In genomic region chr19:16022178-16022577, GRCm38 (mm10) we compare ENCODE assay signal across 16 mouse cellular contexts. TPM values are rescaled to one million over a fixed set of nuclear protein-coding genes. Genes with fewer than 3 reads are reported as not detected.
DNase-seq lines count a peak whose midpoint lies in the region; ATAC-seq and TF ChIP-seq lines count a peak whose summit lies in the region.
"Had no signal": no experiment of that assay in that cellular context is flagged by ENCODE, and none has a peak within 500 bp of the region (broad histone marks: within the 10 kb centered on the region; RNA-seq: fewer than 3 reads in every experiment).

No protein-coding gene starts in this region.

- no peaks in the 10 kb centered on the region for H3K36me3 ChIP-seq in intestine, embryonic 16.5 days (ENCODE audit: control insufficient read depth, insufficient read depth, low read length)
- H3K36me3 ChIP-seq in intestine, postnatal 0 days (ENCODE audit: control insufficient read depth, insufficient read depth): no peaks in the 10 kb centered on the region
- H3K36me3 ChIP-seq in neural tube, embryonic 13.5 days: no peaks in the 10 kb centered on the region
- no peaks in the 10 kb centered on the region for H3K36me3 ChIP-seq in kidney, postnatal 0 days (ENCODE audit: insufficient read depth, low read length)
- H3K36me3 ChIP-seq: forebrain, embryonic 15.5 days; heart, embryonic 15.5 days; hindbrain, embryonic 10.5 days; lung, embryonic 15.5 days had no signal

- intact Hi-C loops in gastrocnemius, postnatal 36 days (cut with DNase I): no loop called here

- TF ChIP-seq CTCF in intestine, postnatal 0 days (IDR thresholded peaks at IDR 0.05; ENCODE audit: low read depth): no peak
- no peak for TF ChIP-seq CTCF in kidney, postnatal 0 days (IDR thresholded peaks at IDR 0.05; ENCODE audit: low read depth)

- no peak overlapping the region for H3K4me3 ChIP-seq in intestine, embryonic 16.5 days (ENCODE audit: low read length)
- no peak overlapping the region for H3K4me3 ChIP-seq in intestine, postnatal 0 days (ENCODE audit: low read depth, low read length)
- H3K4me3 ChIP-seq in neural tube, embryonic 13.5 days: no peak overlapping the region
- no peak overlapping the region for H3K4me3 ChIP-seq in kidney, postnatal 0 days (replicated peaks; ENCODE audit: low read depth, low read length)
- H3K4me3 ChIP-seq: forebrain, embryonic 15.5 days; heart, embryonic 15.5 days; hindbrain, embryonic 10.5 days; lung, embryonic 15.5 days had no signal

- H3K4me1 ChIP-seq in intestine, embryonic 16.5 days (ENCODE audit: control insufficient read depth, insufficient read depth, low read length): no peaks in the 10 kb centered on the region
- no peaks in the 10 kb centered on the region for H3K4me1 ChIP-seq in intestine, postnatal 0 days (replicated peaks; ENCODE audit: control insufficient read depth, insufficient read depth, low read length)
- 0 out of 2 replicates have a peak, but pooled peaks cover 4% of the 10 kb centered on the region for H3K4me1 ChIP-seq in neural tube, embryonic 13.5 days (replicated peaks)
- H3K4me1 ChIP-seq in kidney, postnatal 0 days (replicated peaks; ENCODE audit: insufficient read depth, low read length): no peaks in the 10 kb centered on the region
- H3K4me1 ChIP-seq: forebrain, embryonic 15.5 days; heart, embryonic 15.5 days; lung, embryonic 15.5 days had no signal

- 52% methylated on average over 10 of the region's 10 CpGs for WGBS in intestine, embryonic 16.5 days
- WGBS in intestine, postnatal 0 days: 61% methylated on average over 10 of the region's 10 CpGs
- 75% methylated on average over 10 of the region's 10 CpGs for WGBS in neural tube, embryonic 13.5 days
- WGBS in kidney, postnatal 0 days: 24% methylated on average over 10 of the region's 10 CpGs

- no peak for DNase-seq in neural tube, embryonic 10.5 days (ENCODE audit: extremely low spot score, low spot score)
- peak; percentile 85 for DNase-seq in kidney, postnatal 0 days (ENCODE audit: low spot score)
- no peak for DNase-seq in urinary bladder, postnatal 4 days (ENCODE audit: low spot score in 2 of 2)
- DNase-seq in gastrocnemius, postnatal 36 days: no peak
- DNase-seq: cerebellum, adult 8-10 months; embryo, embryonic 11 days; midbrain, embryonic 14.5 days; spleen, adult 18-20 months had no signal

- H3K9ac ChIP-seq in intestine, embryonic 16.5 days (ENCODE audit: low read depth, low read length): no peak overlapping the region
- H3K9ac ChIP-seq in intestine, postnatal 0 days (ENCODE audit: low read depth, low read length): no peak overlapping the region
- no peak overlapping the region for H3K9ac ChIP-seq in neural tube, embryonic 13.5 days
- H3K9ac ChIP-seq in kidney, postnatal 0 days (ENCODE audit: low read depth, low read length): no peak overlapping the region
- H3K9ac ChIP-seq: forebrain, embryonic 15.5 days; heart, embryonic 15.5 days; lung, embryonic 15.5 days had no signal

- H3K27ac ChIP-seq in intestine, embryonic 16.5 days (ENCODE audit: low read length): peak overlapping the region; percentile 20; the same call in 1 of the 2 replicates
- no peak overlapping the region for H3K27ac ChIP-seq in intestine, postnatal 0 days (ENCODE audit: low read depth, low read length)
- no peak overlapping the region for H3K27ac ChIP-seq in neural tube, embryonic 13.5 days (replicated peaks)
- H3K27ac ChIP-seq in kidney, postnatal 0 days: peak overlapping the region; percentile 14; the same call in 1 of the 2 replicates
- H3K27ac ChIP-seq: forebrain, embryonic 15.5 days; heart, embryonic 15.5 days; hindbrain, embryonic 10.5 days; lung, embryonic 15.5 days had no signal

- no peak overlapping the region for H3K4me2 ChIP-seq in intestine, embryonic 16.5 days (ENCODE audit: low read depth, low read length)
- H3K4me2 ChIP-seq in intestine, postnatal 0 days (replicated peaks; ENCODE audit: low read depth): no peak overlapping the region
- no peak overlapping the region for H3K4me2 ChIP-seq in neural tube, embryonic 13.5 days
- H3K4me2 ChIP-seq in kidney, postnatal 0 days (ENCODE audit: low read length): peak overlapping the region; percentile 9; the same call in 1 of the 2 replicates
- H3K4me2 ChIP-seq: forebrain, embryonic 15.5 days; heart, embryonic 15.5 days; lung, embryonic 15.5 days had no signal

- H3K27me3 ChIP-seq in intestine, embryonic 16.5 days (replicated peaks; ENCODE audit: control insufficient read depth, insufficient read depth, low read length): no peaks in the 10 kb centered on the region
- no peaks in the 10 kb centered on the region for H3K27me3 ChIP-seq in intestine, postnatal 0 days (replicated peaks; ENCODE audit: control insufficient read depth, insufficient read depth, low read length)
- no peaks in the 10 kb centered on the region for H3K27me3 ChIP-seq in neural tube, embryonic 13.5 days
- no peaks in the 10 kb centered on the region for H3K27me3 ChIP-seq in kidney, postnatal 0 days (ENCODE audit: insufficient read depth, low read length)
- H3K27me3 ChIP-seq: forebrain, embryonic 15.5 days; heart, embryonic 15.5 days; lung, embryonic 15.5 days had no signal

- no peaks in the 10 kb centered on the region; the same call in 1 of the 2 replicates for H3K9me3 ChIP-seq in intestine, embryonic 16.5 days (ENCODE audit: control insufficient read depth, low read length)
- H3K9me3 ChIP-seq in intestine, postnatal 0 days (ENCODE audit: control insufficient read depth): 0 out of 2 replicates have a peak, but pooled peaks cover 3% of the 10 kb centered on the region
- H3K9me3 ChIP-seq in neural tube, embryonic 13.5 days: no peaks in the 10 kb centered on the region
- H3K9me3 ChIP-seq in kidney, postnatal 0 days (replicated peaks; ENCODE audit: low read length): no peaks in the 10 kb centered on the region
- H3K9me3 ChIP-seq: forebrain, embryonic 15.5 days; heart, embryonic 15.5 days; lung, embryonic 15.5 days had no signal

- no peak for ATAC-seq in intestine, embryonic 16.5 days
- ATAC-seq in intestine, postnatal 0 days: no peak
- ATAC-seq in neural tube, embryonic 13.5 days (ENCODE audit: low read depth): peak; percentile 15; the same call in 1 of the 2 replicates
- ATAC-seq in kidney, postnatal 0 days (replicated peaks; ENCODE audit: low FRiP score, low read depth): peak; percentile 78; the same call in 1 of the 2 replicates
- ATAC-seq: forebrain, embryonic 15.5 days; inflammation-experienced regulatory T-cells, adult 6 months had no signal

RNA-seq across cellular contexts. Expression of gene Cep78, which starts 37.4 kb away (rescaled TPM):
- 11.6 and 14.4 TPM in 2 replicates for polyA plus RNA-seq in intestine, embryonic 16.5 days (2015; fragmentation: Nextera tagmentation; extraction: Ambion mirVana)
- polyA plus RNA-seq in intestine, postnatal 0 days (2015; fragmentation: Nextera tagmentation; extraction: Ambion mirVana): 3.8 and 4.3 TPM in 2 replicates
- 40.6 and 42.3 TPM in 2 replicates for polyA plus RNA-seq in neural tube, embryonic 13.5 days (2015; fragmentation: Nextera tagmentation; extraction: Ambion mirVana)
- 15.3 and 16.9 TPM in 2 replicates for polyA plus RNA-seq in kidney, postnatal 0 days (2015; fragmentation: Nextera tagmentation; extraction: Ambion mirVana)
- total RNA-seq in gastrocnemius, postnatal 36 days (2021): 1 to 10 TPM; 2.0 to 2.1 TPM

Comparison
In these comparisons a context has a peak if more than half of its experiments do, and no peak if none do; other contexts are left out.
1. H3K27ac ChIP-seq: peak in intestine, embryonic 16.5 days (single experiment) and kidney, postnatal 0 days (single experiment); none in intestine, postnatal 0 days (single experiment) and neural tube, embryonic 13.5 days (single experiment).
2. ATAC-seq: peak in neural tube, embryonic 13.5 days (single experiment) and kidney, postnatal 0 days (single experiment); none in intestine, embryonic 16.5 days (single experiment) and intestine, postnatal 0 days (single experiment).